Mouse (Mus musculus) heart, embryonic 14.5 days (tissue): ENCODE measurements at regions not wholly inside any gene's neighbourhood (a gene's known extent, or its start where the extent isn't known, plus 50 kb on each side); places are given as distances from the start of the nearest gene placed in this dataset.

Experiments
- ATAC-seq: fragments of 200-750 bp; cut with Nextera tagmentation; 2 replicates; pipeline ENCODE4 v1.8.0; 2017; ENCODE audit warnings: low read depth, moderate TSS enrichment; ENCODE audit not compliant: insufficient number of reproducible peaks, insufficient read depth, low FRiP score
- H3K27ac ChIP-seq, 2 experiments: fragments of 200-500 bp in 1 of 2; fragments of 300-500 bp in 1 of 2; sonication (generic) in 1 of 2; replicated peaks in 1 of 2; 2 replicates each; pipeline ENCODE4 v1.5.1; 2012 to 2014; ENCODE audit warnings: low read depth in 2 of 2, low read length in 2 of 2, control low read depth in 1 of 2, mild to moderate bottlenecking in 1 of 2, mixed read lengths in 1 of 2; ENCODE audit not compliant: control insufficient read depth in 1 of 2, insufficient read depth in 1 of 2
- H3K27me3 ChIP-seq: fragments of 300-500 bp; sonication (generic); 2 replicates; pipeline ENCODE4 v1.6.1; 2014; ENCODE audit warnings: mild to moderate bottlenecking, low read length, control low read depth; ENCODE audit not compliant: control insufficient read depth, insufficient read depth
- H3K36me3 ChIP-seq: fragments of 300-500 bp; sonication (generic); 2 replicates; pipeline ENCODE4 v1.6.1; 2014; ENCODE audit warnings: mild to moderate bottlenecking, control low read depth, low read length, mixed read lengths; ENCODE audit not compliant: control insufficient read depth, insufficient read depth
- H3K4me1 ChIP-seq, 2 experiments: fragments of 200-500 bp in 1 of 2; fragments of 300-500 bp in 1 of 2; sonication (generic) in 1 of 2; 2 replicates each; pipeline ENCODE4 v1.6.1; 2012 to 2014; ENCODE audit warnings: low read length in 2 of 2, control low read depth in 1 of 2, mixed read lengths in 1 of 2; ENCODE audit not compliant: control insufficient read depth in 2 of 2, insufficient read depth in 2 of 2
- H3K4me2 ChIP-seq: fragments of 300-500 bp; sonication (generic); 2 replicates; pipeline ENCODE4 v1.6.1; 2014; ENCODE audit warnings: mild to moderate bottlenecking, low read length
- H3K4me3 ChIP-seq, 2 experiments: fragments of 200-500 bp in 1 of 2; fragments of 300-500 bp in 1 of 2; sonication (generic) in 1 of 2; 2 replicates each; pipeline ENCODE4 v1.5.1; 2012 to 2014; ENCODE audit warnings: low read length in 2 of 2, mild to moderate bottlenecking in 2 of 2, control low read depth in 1 of 2, low read depth in 1 of 2, moderate library complexity in 1 of 2; ENCODE audit not compliant: control insufficient read depth in 1 of 2, insufficient read depth in 1 of 2
- H3K9ac ChIP-seq: fragments of 300-500 bp; sonication (generic); 2 replicates; pipeline ENCODE4 v1.6.1; 2014; ENCODE audit warnings: mild to moderate bottlenecking, low read length
- H3K9me3 ChIP-seq: fragments of 300-500 bp; sonication (generic); 2 replicates; pipeline ENCODE4 v1.6.1; 2016; ENCODE audit warnings: low read length, control low read depth; ENCODE audit not compliant: control insufficient read depth
- WGBS: fragments of 180-500 bp; shearing (Covaris S2); extraction: QIAGEN DNeasy Blood & Tissue Kit; methylation state at CpG from one replicate; pipeline ENCODE4 v1.1.7; 2014; 5-methylcytosine and 5-hydroxymethylcytosine counted together

GRCm38 (mm10) chr4:87650837-87651236 is 382.3 kb downstream of the Mllt3 start:
- no peak for ATAC-seq
- Histone ChIP-seq H3K4me1 (peaks cover 2 to 6% of the 10 kb centered on the region in 2 experiments; a peak in 1 of 4 replicates), H3K4me3 (no peak overlapping the region), H3K9me3 (no peaks in the 10 kb centered on the region), H3K9ac (no peak overlapping the region), H3K4me2 (no peak overlapping the region), H3K27ac (no peak overlapping the region), H3K36me3 (no peaks in the 10 kb centered on the region), H3K27me3 (no peaks in the 10 kb centered on the region)
- WGBS = 69% methylated on average over 6 of the region's 6 CpGs

GRCm38 (mm10) chr4:87650393-87650792 is 382.8 kb downstream of the Mllt3 start:
- WGBS = 87% methylated on average over 3 of the region's 3 CpGs
- no peak overlapping the region for H3K9ac ChIP-seq
- peaks cover under 1% of the 10 kb centered on the region; the same call in 1 of the 2 replicates for H3K9me3 ChIP-seq
- H3K4me1 ChIP-seq = peaks cover 2 to 6% of the 10 kb centered on the region in 2 experiments; a peak in 1 of 4 replicates
- no peaks in the 10 kb centered on the region for H3K36me3 ChIP-seq
- H3K27ac ChIP-seq = no peak overlapping the region
- no peak overlapping the region for H3K4me3 ChIP-seq
- H3K4me2 ChIP-seq = no peak overlapping the region
- no peaks in the 10 kb centered on the region for H3K27me3 ChIP-seq
- no peak for ATAC-seq

DNA sequence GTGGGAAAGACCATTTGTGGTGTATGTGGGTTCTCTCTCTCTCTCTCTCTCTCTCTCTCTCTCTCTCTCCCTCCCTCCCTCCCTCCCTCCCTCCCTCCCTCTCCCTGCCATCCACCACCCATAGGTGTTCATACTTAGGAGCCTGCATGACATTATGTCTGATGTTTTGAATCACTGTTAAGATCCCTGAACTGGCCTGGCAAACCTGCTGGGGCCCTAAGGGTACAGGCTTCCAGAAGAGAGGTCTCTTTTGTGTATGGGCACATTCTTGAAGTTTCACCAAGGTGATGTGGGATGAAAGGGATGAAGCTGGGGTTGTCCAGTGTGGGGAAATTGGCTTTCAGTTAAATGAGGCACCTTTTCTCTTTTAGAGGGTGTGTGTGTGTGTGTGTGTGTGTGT is 384.2 kb downstream of the Mllt3 start:
- H3K36me3 ChIP-seq = no peaks in the 10 kb centered on the region
- ATAC-seq = no peak
- H3K9ac ChIP-seq = no peak overlapping the region
- H3K4me2 ChIP-seq = peak overlapping the region; percentile 83
- H3K4me1 ChIP-seq = peaks cover 2 to 6% of the 10 kb centered on the region in 2 experiments; a peak in 1 of 4 replicates
- H3K9me3 ChIP-seq = peaks cover 7% of the 10 kb centered on the region; the same call in 1 of the 2 replicates
- no peak overlapping the region for H3K4me3 ChIP-seq
- H3K27me3 ChIP-seq = no peaks in the 10 kb centered on the region
- H3K27ac ChIP-seq = no peak overlapping the region

GRCm38 (mm10) chr4:87647932-87648911 is 384.9 kb downstream of the Mllt3 start:
- peak overlapping the region; percentile 67 for H3K9ac ChIP-seq
- H3K9me3 ChIP-seq = peaks cover 7% of the 10 kb centered on the region; the same call in 1 of the 2 replicates
- H3K4me3 ChIP-seq = peak overlapping the region; percentile 43 to 44
- peak overlapping the region; percentile 40 to 58; a peak in 2 of 4 replicates for H3K27ac ChIP-seq
- 19% methylated on average over 26 of the region's 26 CpGs for WGBS
- H3K27me3 ChIP-seq = no peaks in the 10 kb centered on the region
- peaks cover 2 to 6% of the 10 kb centered on the region in 2 experiments; a peak in 1 of 4 replicates for H3K4me1 ChIP-seq
- no peaks in the 10 kb centered on the region for H3K36me3 ChIP-seq
- peak; percentile 50; the same call in 1 of the 2 replicates for ATAC-seq
- peak overlapping the region; percentile 83 for H3K4me2 ChIP-seq

- WGBS = 79% methylated on average over 5 of the region's 5 CpGs
- ATAC-seq = no peak
- Histone ChIP-seq H3K4me3 (no peak overlapping the region), H3K9me3 (peaks cover 7% of the 10 kb centered on the region; the same call in 1 of the 2 replicates), H3K36me3 (no peaks in the 10 kb centered on the region), H3K9ac (no peak overlapping the region), H3K4me1 (no peaks in the 10 kb centered on the region), H3K4me2 (no peak overlapping the region), H3K27me3 (no peaks in the 10 kb centered on the region), H3K27ac (no peak overlapping the region)
Measured at GRCm38 (mm10) chr4:87642002-87642401, 391.2 kb downstream of the Mllt3 start.

DNA sequence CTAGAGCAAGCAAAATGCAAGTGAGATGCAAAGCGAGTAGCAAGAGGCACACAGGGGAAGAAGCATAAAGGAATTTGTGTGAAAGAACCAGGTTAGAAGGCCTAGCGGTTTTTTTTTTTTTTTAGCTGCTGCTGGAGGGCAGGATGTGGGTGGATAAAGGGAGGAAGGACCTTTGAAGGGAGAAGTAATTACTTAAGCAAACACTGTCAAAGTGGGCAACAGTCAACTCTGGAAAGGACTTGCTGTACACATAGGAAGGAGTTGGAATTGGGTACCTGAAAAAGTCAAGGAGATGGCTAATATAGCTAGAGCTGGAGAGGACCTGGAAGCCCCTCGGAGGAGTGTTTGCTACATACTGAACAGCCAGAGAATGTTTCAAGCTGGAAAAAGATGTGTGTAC is 391.6 kb downstream of the Mllt3 start:
- Histone ChIP-seq H3K9ac (no peak overlapping the region), H3K4me3 (no peak overlapping the region), H3K9me3 (peaks cover 7% of the 10 kb centered on the region; the same call in 1 of the 2 replicates), H3K27ac (no peak overlapping the region), H3K27me3 (no peaks in the 10 kb centered on the region), H3K4me2 (no peak overlapping the region), H3K36me3 (no peaks in the 10 kb centered on the region), H3K4me1 (no peaks in the 10 kb centered on the region)
- 67% methylated on average over 3 of the region's 3 CpGs for WGBS
- ATAC-seq = no peak

GRCm38 (mm10) chr4:87638380-87638646 is 394.9 kb downstream of the Mllt3 start:
- ATAC-seq = no peak
- H3K36me3 ChIP-seq = no peaks in the 10 kb centered on the region
- no peak overlapping the region for H3K4me3 ChIP-seq
- no peak overlapping the region for H3K27ac ChIP-seq
- no peaks in the 10 kb centered on the region for H3K9me3 ChIP-seq
- no peaks in the 10 kb centered on the region for H3K4me1 ChIP-seq
- H3K27me3 ChIP-seq = no peaks in the 10 kb centered on the region
- H3K9ac ChIP-seq = no peak overlapping the region
- H3K4me2 ChIP-seq = no peak overlapping the region
- WGBS = 43% methylated on average over 1 of the region's 1 CpGs
